Mouse (Mus musculus): ENCODE results near the gene Aldh1l1. TPM values are rescaled to one million over a fixed set of nuclear protein-coding genes. Genes with fewer than 3 reads are reported as not detected.

The Aldh1l1 gene
- polyA plus RNA-seq (2015; fragmentation: Nextera tagmentation; extraction: Ambion mirVana), result 8.1 and 9.6 TPM in 2 replicates

DNA sequence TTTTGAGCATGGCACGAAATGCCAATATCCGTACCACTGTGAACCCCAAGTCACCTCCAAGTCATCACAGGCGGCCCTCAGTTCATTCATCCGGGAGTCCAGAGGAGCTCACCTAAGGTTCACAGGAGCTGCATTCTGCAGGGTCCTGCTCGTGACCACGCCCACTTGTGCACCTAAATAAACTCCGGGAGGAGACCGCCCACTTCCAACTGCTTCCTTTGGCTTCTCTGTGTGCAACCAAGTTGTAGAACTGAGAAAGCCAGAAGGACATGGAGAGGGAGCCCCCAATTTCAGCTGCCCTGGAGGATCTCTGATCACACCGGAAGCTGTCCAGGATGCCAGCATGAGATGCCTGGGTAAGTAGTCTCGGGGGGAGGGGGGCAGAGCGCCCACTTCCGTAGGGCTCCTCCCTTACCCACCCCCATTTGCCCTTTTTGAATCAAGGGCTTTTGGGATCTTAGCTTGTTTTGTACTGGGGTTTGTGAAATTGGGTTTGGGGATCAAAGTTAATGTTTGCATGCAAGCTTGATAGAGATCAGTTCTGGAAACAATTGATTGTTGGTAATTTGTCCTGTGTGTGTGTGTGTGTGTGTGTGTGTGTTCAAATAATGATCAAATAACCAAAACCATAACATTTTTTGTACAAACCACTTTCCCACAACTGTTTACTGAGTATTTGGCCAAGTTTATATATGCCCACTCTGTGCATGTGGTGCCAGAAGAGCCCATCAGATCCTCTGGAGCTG, at the start of gene Aldh1l1:
Gene Aldh1l1, plus strand, starts transcription at position 252 of the 746 bp plus-strand sequence.
- Histone ChIP-seq H3K4me3 (no peak within 1 kb of the TSS), H3K4me2 (no peak within 1 kb of the TSS), H3K36me3 (ENCODE audit: poor library complexity, severe bottlenecking) (no peaks in the 10 kb centered on the region), H3K27me3 (no peaks in the 10 kb centered on the region), H3K9me3 (replicated peaks) (no peaks in the 10 kb centered on the region), H3K9ac (no peak within 1 kb of the TSS), H3K27ac (no peak within 1 kb of the TSS), H3K4me1 (no peaks in the 10 kb centered on the region)
- 85% methylated on average over 12 of the region's 12 CpGs for WGBS
- ATAC-seq, result no peak

DNA sequence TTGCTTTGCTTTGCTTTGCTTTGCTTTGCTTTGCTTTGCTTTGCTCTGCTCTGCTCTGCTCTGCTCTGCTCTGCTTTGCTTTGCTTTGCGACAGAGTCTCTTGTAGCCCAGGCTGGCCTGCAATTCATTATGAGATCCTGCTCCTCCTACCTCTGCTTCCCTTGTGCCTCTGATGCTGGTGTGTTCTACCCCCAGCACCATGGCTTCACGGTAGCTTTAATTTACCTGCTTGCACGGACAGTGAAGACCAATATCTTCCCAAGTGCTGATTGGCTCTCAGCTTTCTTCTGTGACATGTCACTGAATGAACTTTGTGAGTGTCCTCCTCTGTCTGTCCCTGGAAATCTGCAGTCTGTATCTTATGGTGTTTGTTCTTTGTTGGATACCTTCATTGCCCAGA, 49.2 kb upstream of the Aldh1l1 start:
- no peaks in the 10 kb centered on the region for H3K36me3 ChIP-seq (ENCODE audit: poor library complexity, severe bottlenecking)
- ATAC-seq, result no peak
- H3K27ac ChIP-seq, result no peak overlapping the region
- WGBS, result 88% methylated on average over 3 of the region's 3 CpGs
- no peak overlapping the region for H3K4me3 ChIP-seq
- no peak overlapping the region for H3K9ac ChIP-seq
- no peaks in the 10 kb centered on the region for H3K27me3 ChIP-seq
- H3K4me1 ChIP-seq, result 0 out of 2 replicates have a peak, but pooled peaks cover 3% of the 10 kb centered on the region
- H3K4me2 ChIP-seq, result no peak overlapping the region
- no peaks in the 10 kb centered on the region for H3K9me3 ChIP-seq (replicated peaks)

DNA sequence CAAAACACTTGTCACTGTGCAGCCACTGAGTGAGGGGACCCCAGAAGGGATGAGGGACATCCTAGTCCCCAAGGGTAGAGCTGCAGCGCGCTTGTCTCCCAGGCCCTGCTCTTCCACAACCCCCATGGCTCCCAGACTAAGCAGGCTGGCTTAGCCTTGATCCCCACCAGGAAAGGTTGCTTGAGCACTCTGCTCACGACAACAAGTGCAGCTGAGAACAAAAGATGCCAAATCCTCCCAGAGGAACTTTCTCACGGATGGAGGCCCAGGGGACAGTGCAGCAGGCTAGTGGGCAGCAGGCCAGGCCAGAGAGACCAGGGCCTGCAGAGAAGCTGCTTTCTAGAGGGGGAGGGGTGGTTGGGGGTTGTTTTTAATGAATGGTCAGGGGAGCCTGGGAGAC, 39.3 kb upstream of the Aldh1l1 start:
- WGBS, result 21% methylated on average over 4 of the region's 4 CpGs
- no peaks in the 10 kb centered on the region for H3K36me3 ChIP-seq (ENCODE audit: poor library complexity, severe bottlenecking)
- peaks cover 10% of the 10 kb centered on the region for H3K4me1 ChIP-seq
- no peaks in the 10 kb centered on the region for H3K9me3 ChIP-seq (replicated peaks)
- no peak overlapping the region for H3K4me3 ChIP-seq
- no peak overlapping the region for H3K4me2 ChIP-seq
- ATAC-seq, result peak; percentile 41; the same call in 1 of the 2 replicates
- H3K9ac ChIP-seq, result no peak overlapping the region; the same call in 1 of the 2 replicates
- no peaks in the 10 kb centered on the region; the same call in 1 of the 2 replicates for H3K27me3 ChIP-seq
- peak overlapping the region; percentile 55 for H3K27ac ChIP-seq

DNA sequence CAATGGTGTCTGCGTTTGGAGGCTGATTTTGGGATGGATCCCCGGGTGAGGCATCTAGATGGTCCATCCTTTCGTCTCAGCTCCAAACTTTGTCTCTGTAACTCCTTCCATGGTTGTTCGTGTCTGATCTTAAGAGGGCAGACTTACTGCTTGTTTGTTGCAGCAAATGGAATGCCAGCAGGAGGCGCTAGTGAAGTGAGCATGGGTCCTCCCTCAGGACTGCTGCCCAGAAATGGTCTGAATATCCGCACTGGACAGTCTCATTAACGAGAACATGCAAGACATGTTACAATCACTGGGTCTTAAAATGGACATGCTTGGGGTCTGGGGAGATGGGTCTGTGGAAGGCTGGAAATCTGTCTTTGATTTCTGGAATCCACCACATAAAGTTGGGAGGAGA, 36.0 kb upstream of the Aldh1l1 start:
- Histone ChIP-seq H3K27me3 (no peaks in the 10 kb centered on the region; the same call in 1 of the 2 replicates), H3K4me1 (peaks cover 10% of the 10 kb centered on the region), H3K9ac (no peak overlapping the region), H3K9me3 (replicated peaks) (no peaks in the 10 kb centered on the region), H3K4me3 (no peak overlapping the region), H3K36me3 (ENCODE audit: poor library complexity, severe bottlenecking) (no peaks in the 10 kb centered on the region), H3K27ac (no peak overlapping the region), H3K4me2 (no peak overlapping the region)
- 30% methylated on average over 7 of the region's 7 CpGs for WGBS
- no peak for ATAC-seq

DNA sequence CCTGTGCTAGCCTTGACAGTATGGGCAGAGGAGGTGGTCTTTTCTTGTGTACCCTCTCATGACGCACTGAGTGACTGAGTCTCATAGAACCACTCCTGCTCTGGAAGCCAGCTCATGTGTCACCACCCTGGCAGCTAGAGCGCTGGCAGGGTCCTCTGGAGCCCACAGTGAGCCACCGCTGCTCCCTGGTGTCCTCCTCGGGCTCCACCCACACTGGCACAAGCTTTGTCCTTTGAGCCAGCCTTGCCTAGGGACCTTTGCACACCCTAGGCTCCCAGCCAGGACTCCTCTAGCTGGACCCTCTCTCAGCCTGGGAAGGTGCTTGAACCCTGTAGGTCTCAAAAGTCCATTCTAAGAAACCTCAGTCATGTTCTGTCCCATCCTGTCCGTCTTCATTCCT, 35.5 kb upstream of the Aldh1l1 start:
- Histone ChIP-seq H3K9me3 (replicated peaks) (no peaks in the 10 kb centered on the region), H3K4me2 (no peak overlapping the region), H3K27me3 (no peaks in the 10 kb centered on the region; the same call in 1 of the 2 replicates), H3K27ac (no peak overlapping the region), H3K9ac (no peak overlapping the region), H3K36me3 (ENCODE audit: poor library complexity, severe bottlenecking) (no peaks in the 10 kb centered on the region), H3K4me1 (peaks cover 10% of the 10 kb centered on the region), H3K4me3 (no peak overlapping the region)
- WGBS, result 73% methylated on average over 5 of the region's 5 CpGs
- no peak for ATAC-seq

DNA sequence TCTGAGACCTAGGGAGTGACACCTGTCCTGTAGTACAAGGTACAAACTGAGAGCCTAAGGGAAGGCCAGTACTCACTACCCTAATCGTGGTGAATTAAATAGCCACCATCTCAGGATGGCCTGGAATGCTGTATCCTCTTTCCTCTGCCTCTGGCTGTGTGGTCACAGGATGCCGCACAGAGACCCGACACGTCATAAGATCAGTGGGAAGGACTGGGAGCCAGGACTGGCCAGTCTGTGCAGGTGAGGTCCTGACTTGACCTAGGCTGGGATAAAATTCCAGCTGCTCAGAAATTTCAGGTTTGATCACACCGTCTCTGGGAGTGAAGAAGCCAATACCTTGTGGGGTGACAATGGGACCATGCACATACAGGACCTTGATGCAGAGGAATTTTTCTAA, 34.7 kb upstream of the Aldh1l1 start:
- whole genome bisulfite sequencing, result 88% methylated on average over 5 of the region's 5 CpGs
- Histone ChIP-seq H3K36me3 (ENCODE audit: poor library complexity, severe bottlenecking) (no peaks in the 10 kb centered on the region), H3K9me3 (replicated peaks) (no peaks in the 10 kb centered on the region), H3K27ac (no peak overlapping the region), H3K4me2 (no peak overlapping the region), H3K4me1 (peaks cover 9% of the 10 kb centered on the region), H3K27me3 (no peaks in the 10 kb centered on the region; the same call in 1 of the 2 replicates), H3K9ac (no peak overlapping the region), H3K4me3 (no peak overlapping the region)
- ATAC-seq, result no peak

DNA sequence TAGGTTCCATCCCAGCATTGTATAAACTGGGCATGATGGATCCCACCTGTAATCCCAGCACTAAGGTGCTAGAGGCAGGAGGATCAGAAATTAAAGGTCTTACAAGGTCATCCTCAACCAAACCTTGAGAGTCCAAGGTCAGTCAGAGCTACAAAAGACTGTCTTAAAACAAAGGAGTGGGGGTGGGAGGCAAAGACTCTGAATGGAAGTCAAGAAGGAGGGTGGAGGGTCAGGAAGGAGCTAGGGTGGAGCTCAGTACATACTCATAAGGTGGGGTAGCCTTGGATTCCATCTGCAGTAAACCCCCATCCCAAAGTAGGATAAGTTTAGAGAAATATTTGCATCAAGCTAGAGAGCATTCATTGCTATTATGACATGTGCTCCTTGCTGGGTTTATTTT, 33.6 kb upstream of the Aldh1l1 start:
- Histone ChIP-seq H3K27ac (no peak overlapping the region), H3K4me2 (no peak overlapping the region), H3K36me3 (ENCODE audit: poor library complexity, severe bottlenecking) (no peaks in the 10 kb centered on the region), H3K9ac (no peak overlapping the region), H3K9me3 (replicated peaks) (no peaks in the 10 kb centered on the region), H3K27me3 (no peaks in the 10 kb centered on the region; the same call in 1 of the 2 replicates), H3K4me3 (no peak overlapping the region), H3K4me1 (no peaks in the 10 kb centered on the region; the same call in 1 of the 2 replicates)
- ATAC-seq, result no peak

DNA sequence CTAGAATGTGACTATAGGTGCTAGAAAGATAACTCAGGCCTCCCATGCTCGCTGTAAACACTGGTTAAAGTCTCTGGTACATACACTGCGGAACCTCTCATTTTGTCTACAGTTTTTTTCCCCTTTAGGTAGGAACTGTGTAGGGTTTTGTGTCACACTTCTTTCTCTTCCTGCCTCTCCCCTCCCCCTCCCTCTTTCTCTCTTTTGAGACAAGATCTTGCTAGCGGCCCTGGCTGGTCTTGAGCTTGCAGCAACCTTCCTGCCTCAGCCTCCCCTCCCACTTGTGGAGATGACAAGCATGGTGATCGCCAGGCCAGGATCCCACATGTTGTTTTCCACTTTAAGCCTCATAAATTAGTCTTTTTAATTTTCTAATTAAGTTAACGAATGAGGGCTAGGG, 32.5 kb upstream of the Aldh1l1 start:
- Histone ChIP-seq H3K27ac (no peak overlapping the region), H3K4me2 (no peak overlapping the region), H3K36me3 (ENCODE audit: poor library complexity, severe bottlenecking) (no peaks in the 10 kb centered on the region), H3K27me3 (no peaks in the 10 kb centered on the region; the same call in 1 of the 2 replicates), H3K4me1 (no peaks in the 10 kb centered on the region), H3K9me3 (replicated peaks) (no peaks in the 10 kb centered on the region), H3K9ac (no peak overlapping the region), H3K4me3 (no peak overlapping the region)
- WGBS, result 82% methylated on average over 5 of the region's 5 CpGs
- ATAC-seq, result no peak

DNA sequence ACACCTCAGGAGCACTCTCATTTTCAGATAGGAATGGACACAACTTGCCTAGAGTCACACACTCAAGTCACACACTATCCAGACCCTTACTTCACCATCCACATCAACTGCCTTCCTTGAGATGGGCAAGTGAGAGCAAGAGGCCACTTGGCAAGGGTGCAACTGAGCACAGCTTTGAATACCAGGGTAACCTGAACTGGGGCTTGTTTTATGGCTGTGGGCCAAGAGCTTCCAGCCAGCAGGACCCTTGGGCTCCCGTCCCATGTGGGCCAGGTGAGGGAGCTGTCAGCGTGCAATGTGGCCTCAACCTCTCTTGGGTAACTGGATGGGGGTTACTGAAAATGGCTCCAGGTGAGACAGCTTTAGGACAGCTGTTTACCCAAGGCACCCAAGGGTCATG, 28.8 kb upstream of the Aldh1l1 start:
- H3K4me1 ChIP-seq, result peaks cover 5% of the 10 kb centered on the region; the same call in 1 of the 2 replicates
- H3K4me3 ChIP-seq, result no peak overlapping the region
- H3K9me3 ChIP-seq (replicated peaks), result no peaks in the 10 kb centered on the region
- H3K27me3 ChIP-seq, result peaks cover 27% of the 10 kb centered on the region
- H3K27ac ChIP-seq, result no peak overlapping the region
- H3K36me3 ChIP-seq (ENCODE audit: poor library complexity, severe bottlenecking), result no peaks in the 10 kb centered on the region
- H3K9ac ChIP-seq, result no peak overlapping the region; the same call in 1 of the 2 replicates
- H3K4me2 ChIP-seq, result no peak overlapping the region
- 87% methylated on average over 2 of the region's 2 CpGs for WGBS
- ATAC-seq, result no peak

DNA sequence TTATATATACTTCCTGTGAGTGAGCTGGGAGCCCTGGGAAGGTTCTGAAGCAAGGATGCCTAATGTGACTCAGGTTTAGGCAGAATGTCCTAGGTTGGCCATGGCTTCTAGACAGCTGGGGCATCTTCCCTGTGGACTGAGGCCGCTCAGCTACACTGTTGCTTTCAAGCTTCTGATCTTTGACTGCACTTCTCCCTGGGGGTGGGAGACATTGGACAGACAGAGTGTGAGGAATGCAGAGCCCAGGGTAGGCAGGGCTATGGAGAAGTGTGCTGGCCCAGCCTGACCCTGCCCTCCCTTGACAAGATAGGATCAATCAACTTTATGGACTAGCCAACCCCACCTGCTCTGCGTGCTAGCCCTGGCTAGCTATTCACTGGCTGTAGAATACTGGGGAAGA, 25.0 kb upstream of the Aldh1l1 start:
- no peak overlapping the region for H3K27ac ChIP-seq
- H3K9ac ChIP-seq, result no peak overlapping the region
- WGBS, result 63% methylated on average over 2 of the region's 2 CpGs
- H3K27me3 ChIP-seq, result peaks cover 41% of the 10 kb centered on the region
- H3K4me3 ChIP-seq, result no peak overlapping the region
- H3K9me3 ChIP-seq (replicated peaks), result no peaks in the 10 kb centered on the region
- no peak overlapping the region for H3K4me2 ChIP-seq
- no peaks in the 10 kb centered on the region for H3K36me3 ChIP-seq (ENCODE audit: poor library complexity, severe bottlenecking)
- ATAC-seq, result no peak
- H3K4me1 ChIP-seq, result peaks cover 25% of the 10 kb centered on the region

DNA sequence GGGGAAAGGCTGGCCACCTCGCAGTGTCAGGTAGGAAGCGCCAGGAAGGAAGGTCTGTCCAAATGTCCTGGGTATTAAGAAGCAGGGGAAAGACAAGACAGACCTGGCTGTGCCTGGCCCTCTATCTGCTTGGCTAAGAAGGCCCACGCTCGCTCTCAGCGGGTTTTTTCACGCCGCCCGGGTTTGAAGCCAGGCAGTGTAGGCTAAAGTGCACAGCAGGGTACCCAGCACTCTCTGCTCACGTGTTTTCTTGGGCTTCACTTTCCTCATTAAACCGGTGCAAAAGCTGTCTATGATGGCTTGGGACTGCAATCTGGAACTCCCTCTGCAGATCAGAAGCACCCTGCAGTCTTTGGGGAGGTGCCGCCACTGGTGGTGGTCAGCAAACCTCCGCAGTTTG, 24.5 kb upstream of the Aldh1l1 start:
- Histone ChIP-seq H3K9me3 (replicated peaks) (no peaks in the 10 kb centered on the region), H3K4me1 (peaks cover 25% of the 10 kb centered on the region), H3K27ac (no peak overlapping the region), H3K4me3 (peak overlapping the region; percentile 65), H3K36me3 (ENCODE audit: poor library complexity, severe bottlenecking) (no peaks in the 10 kb centered on the region), H3K27me3 (peaks cover 41% of the 10 kb centered on the region), H3K4me2 (peak overlapping the region; percentile 100), H3K9ac (no peak overlapping the region)
- 6% methylated on average over 12 of the region's 12 CpGs for WGBS
- ATAC-seq, result no peak

DNA sequence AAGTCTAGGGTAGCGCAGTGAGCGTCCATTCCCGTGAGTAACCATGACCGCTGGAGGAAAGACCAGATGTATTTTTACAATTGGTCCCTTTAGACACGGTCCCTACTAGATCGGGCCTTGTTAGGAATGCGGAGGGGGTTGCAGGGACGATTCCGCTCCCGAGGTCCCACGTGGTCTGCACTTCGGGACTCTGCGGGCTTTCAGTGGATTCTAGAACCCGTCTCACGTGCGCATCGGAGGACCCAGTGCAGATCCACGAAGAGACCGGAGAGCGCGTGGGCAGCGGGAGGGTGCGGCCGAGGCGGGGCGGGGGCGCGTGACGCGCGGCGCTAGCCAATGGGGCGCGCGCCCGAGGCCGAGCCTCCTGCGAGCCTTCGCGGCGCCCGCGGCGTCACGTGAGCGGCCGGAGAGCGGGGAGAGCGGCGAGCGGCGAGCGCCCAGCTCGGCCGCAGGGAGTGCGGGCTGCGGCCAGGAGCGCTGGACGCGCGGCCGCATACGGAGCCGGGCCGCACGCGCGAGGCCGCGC, 24.0 kb upstream of the Aldh1l1 start, which contains the start of gene Klf15:
Gene Klf15, plus strand, starts transcription at position 396 of the 526 bp plus-strand sequence.
- under 1% methylated on average over 70 of the region's 70 CpGs for WGBS
- peaks cover 41% of the 10 kb centered on the region for H3K27me3 ChIP-seq
- H3K4me2 ChIP-seq, result peak within 1 kb of the TSS; percentile 100
- peaks cover 5% of the 10 kb centered on the region; the same call in 1 of the 2 replicates for H3K36me3 ChIP-seq (ENCODE audit: poor library complexity, severe bottlenecking)
- peaks cover 25% of the 10 kb centered on the region for H3K4me1 ChIP-seq
- no peak within 1 kb of the TSS for H3K27ac ChIP-seq
- ATAC-seq, result peak; percentile 75
- H3K4me3 ChIP-seq, result peak within 1 kb of the TSS; percentile 65
- H3K9ac ChIP-seq, result peak within 1 kb of the TSS; percentile 73
- no peaks in the 10 kb centered on the region for H3K9me3 ChIP-seq (replicated peaks)

All from forebrain, embryonic 13.5 days (tissue).